Mouse (Mus musculus) MEL (cell line): ENCODE measurements at regions not wholly inside any gene's neighbourhood (a gene's known extent, or its start where the extent isn't known, plus 50 kb on each side); places are given as distances from the start of the nearest gene placed in this dataset.

Source experiments
- DNase-seq: peaks from one replicate; pipeline ENCODE4 v3.0.0; 2011; ENCODE audit warnings: low read depth, low spot score
- H3K27ac ChIP-seq: 2 replicates; pipeline ENCODE4 v1.5.1; 2012; ENCODE audit warnings: low read depth, mild to moderate bottlenecking, control low read depth, low read length, moderate library complexity; ENCODE audit not compliant: control insufficient read depth
- H3K27me3 ChIP-seq, 2 experiments: fragments of 150-350 bp in 1 of 2; sonication (generic) in 1 of 2; 2 replicates each; pipeline ENCODE4 v1.6.1; 2012; ENCODE audit warnings: low read length in 2 of 2, mild to moderate bottlenecking in 2 of 2, improper control_type of control experiment in 1 of 2, moderate library complexity in 1 of 2; ENCODE audit not compliant: insufficient read depth in 2 of 2, control insufficient read depth in 1 of 2
- H3K36me3 ChIP-seq, 2 experiments: 2 replicates each; pipeline ENCODE4 v1.6.1; 2012 to 2014; ENCODE audit warnings: low read length in 2 of 2, improper control_type of control experiment in 1 of 2, inconsistent platforms in 1 of 2, mild to moderate bottlenecking in 1 of 2; ENCODE audit not compliant: insufficient read depth in 2 of 2, control insufficient read depth in 1 of 2
- H3K4me1 ChIP-seq, 2 experiments: fragments of 150-350 bp in 1 of 2; sonication (generic) in 1 of 2; 2 replicates each; pipeline ENCODE4 v1.6.1; 2012; ENCODE audit warnings: low read length in 2 of 2, improper control_type of control experiment in 1 of 2, mild to moderate bottlenecking in 1 of 2; ENCODE audit not compliant: insufficient read depth in 2 of 2, control insufficient read depth in 1 of 2
- H3K4me3 ChIP-seq, 2 experiments: fragments of 150-350 bp in 1 of 2; sonication (generic) in 1 of 2; 2 replicates each; pipeline ENCODE4 v1.5.1; 2012; ENCODE audit warnings: low read depth in 2 of 2, low read length in 2 of 2, mild to moderate bottlenecking in 2 of 2, moderate library complexity in 2 of 2, control low read depth in 1 of 2, improper control_type of control experiment in 1 of 2; ENCODE audit not compliant: control insufficient read depth in 1 of 2, insufficient read depth in 1 of 2
- H3K79me2 ChIP-seq: 2 replicates; pipeline ENCODE4 v1.6.1; 2012; ENCODE audit warnings: mild to moderate bottlenecking, low read length, moderate library complexity; ENCODE audit not compliant: control insufficient read depth, poor library complexity, insufficient read depth
- H3K9ac ChIP-seq: 2 replicates; pipeline ENCODE4 v1.6.1; 2012; ENCODE audit warnings: low read depth, mild to moderate bottlenecking, control low read depth, low read length, moderate library complexity; ENCODE audit not compliant: control insufficient read depth, poor library complexity, severe bottlenecking
- H3K9me3 ChIP-seq: fragments of 150-350 bp; sonication (generic); replicated peaks from 2 replicates; pipeline ENCODE4 v1.6.1; 2012; ENCODE audit warnings: mild to moderate bottlenecking, low read length, improper control_type of control experiment, moderate library complexity; ENCODE audit not compliant: insufficient read depth
- CHD1 ChIP-seq: IDR thresholded peaks from 2 replicates; pipeline ENCODE4 v1.6.1; 2012; ENCODE audit warnings: low read depth, mild to moderate bottlenecking, inconsistent platforms, low read length, improper control_type of control experiment
- E2F4 ChIP-seq: IDR thresholded peaks from 2 replicates; pipeline ENCODE4 v1.6.1; 2011; ENCODE audit warnings: low read depth, low read length, improper control_type of control experiment, borderline replicate concordance
- ELF1 ChIP-seq: IDR thresholded peaks from 2 replicates; pipeline ENCODE4 v1.6.1; 2014; ENCODE audit warnings: low read depth, mild to moderate bottlenecking, inconsistent platforms, low read length, improper control_type of control experiment, moderate library complexity
- ETS1 ChIP-seq: IDR thresholded peaks from 2 replicates; pipeline ENCODE4 v1.6.1; 2012; ENCODE audit warnings: low read depth, mild to moderate bottlenecking, inconsistent platforms, low read length, improper control_type of control experiment, moderate library complexity
- JUND ChIP-seq: IDR thresholded peaks from 2 replicates; pipeline ENCODE4 v1.6.1; 2011; ENCODE audit warnings: low read depth, mild to moderate bottlenecking, improper control_type of control experiment, low read length
- MAX ChIP-seq: IDR thresholded peaks from 2 replicates; pipeline ENCODE4 v1.6.1; 2011; ENCODE audit warnings: low read length, improper control_type of control experiment
- MYC ChIP-seq: IDR thresholded peaks from 2 replicates; pipeline ENCODE4 v1.6.1; 2011; ENCODE audit warnings: low read depth, mild to moderate bottlenecking, low read length, improper control_type of control experiment, moderate library complexity
- NELFE ChIP-seq: IDR thresholded peaks from 2 replicates; pipeline ENCODE4 v1.6.1; 2011; ENCODE audit warnings: low read depth, low read length, improper control_type of control experiment
- POLR2A ChIP-seq, 2 experiments: IDR thresholded peaks; 2 replicates each; pipeline ENCODE4 v1.6.1; 2011 to 2012; ENCODE audit warnings: low read length in 2 of 2, mild to moderate bottlenecking in 2 of 2, control low read depth in 1 of 2, improper control_type of control experiment in 1 of 2, low read depth in 1 of 2, moderate library complexity in 1 of 2; ENCODE audit not compliant: control insufficient read depth in 1 of 2, insufficient read depth in 1 of 2, poor library complexity in 1 of 2
- POLR2AphosphoS5 ChIP-seq: IDR thresholded peaks from 2 replicates; pipeline ENCODE4 v1.6.1; 2012; ENCODE audit warnings: low read depth, borderline replicate concordance, mild to moderate bottlenecking, inconsistent platforms, low read length, moderate library complexity, mixed read lengths
- SIN3A ChIP-seq: IDR thresholded peaks from 2 replicates; pipeline ENCODE4 v1.6.1; 2012; ENCODE audit warnings: low read length, improper control_type of control experiment, inconsistent platforms
- TCF12 ChIP-seq: IDR thresholded peaks from 2 replicates; pipeline ENCODE4 v1.6.1; 2014; ENCODE audit warnings: low read depth, mild to moderate bottlenecking, inconsistent platforms, low read length, improper control_type of control experiment, moderate library complexity
- UBTF ChIP-seq: IDR thresholded peaks from 2 replicates; pipeline ENCODE4 v1.6.1; 2012; ENCODE audit warnings: low read depth, mild to moderate bottlenecking, inconsistent platforms, low read length, improper control_type of control experiment, moderate library complexity, borderline replicate concordance; ENCODE audit not compliant: insufficient read depth
- USF2 ChIP-seq, 2 experiments: IDR thresholded peaks; 2 replicates each; pipeline ENCODE4 v1.6.1; 2011 to 2012; ENCODE audit warnings: improper control_type of control experiment in 2 of 2, low read length in 2 of 2, borderline replicate concordance in 1 of 2, inconsistent platforms in 1 of 2, low read depth in 1 of 2, mild to moderate bottlenecking in 1 of 2; ENCODE audit not compliant: insufficient read depth in 1 of 2
- ZC3H11A ChIP-seq: IDR thresholded peaks from 2 replicates; pipeline ENCODE4 v1.6.1; 2012; ENCODE audit warnings: low read depth, mild to moderate bottlenecking, inconsistent platforms, low read length, improper control_type of control experiment
- ZKSCAN1 ChIP-seq: IDR thresholded peaks from 2 replicates; pipeline ENCODE4 v1.6.1; 2012; ENCODE audit warnings: low read depth, mild to moderate bottlenecking, inconsistent platforms, low read length, improper control_type of control experiment, moderate library complexity

GRCm38 (mm10) chr8:44031376-44031775 is 321.5 kb upstream of the Adam34 start:
- no peaks in the 10 kb centered on the region for H3K9me3 ChIP-seq
- TF ChIP-seq ZC3H11A (no peak), ETS1 (no peak), SIN3A (no peak), TCF12 (no peak), ELF1 (no peak), MAX (no peak), USF2 (IDR thresholded peaks at IDR 0.05; ENCODE audit: borderline replicate concordance in 1 of 2, insufficient read depth in 1 of 2, low read depth in 1 of 2, low read length in 2 of 2) (no peak), MYC (no peak), UBTF (no peak), ZKSCAN1 (no peak), CHD1 (no peak), POLR2A (IDR thresholded peaks at IDR 0.05; ENCODE audit: control insufficient read depth in 1 of 2, insufficient read depth in 1 of 2, low read depth in 1 of 2, low read length in 2 of 2, poor library complexity in 1 of 2) (no peak), E2F4 (no peak), JUND (no peak)
- H3K4me3 ChIP-seq = no peak overlapping the region
- no peak for DNase-seq
- H3K79me2 ChIP-seq = no peaks in the 10 kb centered on the region
- H3K9ac ChIP-seq = no peak overlapping the region
- H3K27me3 ChIP-seq = no peaks in the 10 kb centered on the region
- H3K27ac ChIP-seq = no peak overlapping the region
- H3K36me3 ChIP-seq = no peaks in the 10 kb centered on the region
- H3K4me1 ChIP-seq = no peaks in the 10 kb centered on the region

- no peak for DNase-seq
- Histone ChIP-seq H3K4me3 (no peak overlapping the region), H3K79me2 (no peaks in the 10 kb centered on the region), H3K4me1 (no peaks in the 10 kb centered on the region), H3K27ac (no peak overlapping the region), H3K9me3 (no peaks in the 10 kb centered on the region), H3K36me3 (no peaks in the 10 kb centered on the region), H3K27me3 (no peaks in the 10 kb centered on the region), H3K9ac (no peak overlapping the region)
- no peak for TF ChIP-seq E2F4
- no peak for TF ChIP-seq ETS1
- no peak for TF ChIP-seq ZC3H11A
- no peak for TF ChIP-seq CHD1
- TF ChIP-seq JUND = no peak
- TF ChIP-seq POLR2AphosphoS5 = no peak
- no peak for TF ChIP-seq USF2 (IDR thresholded peaks at IDR 0.05; ENCODE audit: borderline replicate concordance in 1 of 2, insufficient read depth in 1 of 2, low read depth in 1 of 2, low read length in 2 of 2)
- no peak for TF ChIP-seq NELFE
Measured at GRCm38 (mm10) chr8:44030972-44031371, 321.1 kb upstream of the Adam34 start.
